Mouse (Mus musculus) skeletal muscle tissue, adult 2 months (tissue): ENCODE measurements around the gene Gm8653.
"Not testable (repeated sequence)": the region's sequence is repeated elsewhere in the genome, so short reads cannot be mapped to it uniquely, and the experiment has no call there.

ENCODE experiments used
- DNase-seq: peaks from one replicate; pipeline ENCODE4 v3.0.0-alpha.2; 2012; ENCODE audit warnings: low read depth, low spot score

Gene Gm8653

DNA sequence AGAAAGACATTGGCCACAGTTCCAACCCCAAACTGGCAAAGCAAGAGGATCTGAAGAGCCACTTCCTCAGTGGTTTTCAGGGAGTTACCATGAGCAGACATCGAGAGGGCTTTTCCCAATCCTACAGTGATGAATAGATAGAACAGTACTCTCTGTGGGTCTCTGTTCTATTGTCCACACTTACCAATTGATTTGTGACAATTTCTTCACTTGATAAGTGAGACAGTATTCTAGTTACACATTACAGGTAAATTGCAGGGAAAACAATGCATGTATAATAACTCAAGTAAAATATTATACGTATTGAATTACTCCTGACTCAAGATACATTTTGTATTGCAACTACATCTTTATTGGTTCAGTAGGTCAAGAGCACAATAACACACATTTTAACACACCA, at the start of gene Gm8653:
TSS of gene Gm8653 (minus strand) at position 101 of the 400 bp plus-strand sequence.
- DNase-seq, result not testable (repeated sequence)

DNA sequence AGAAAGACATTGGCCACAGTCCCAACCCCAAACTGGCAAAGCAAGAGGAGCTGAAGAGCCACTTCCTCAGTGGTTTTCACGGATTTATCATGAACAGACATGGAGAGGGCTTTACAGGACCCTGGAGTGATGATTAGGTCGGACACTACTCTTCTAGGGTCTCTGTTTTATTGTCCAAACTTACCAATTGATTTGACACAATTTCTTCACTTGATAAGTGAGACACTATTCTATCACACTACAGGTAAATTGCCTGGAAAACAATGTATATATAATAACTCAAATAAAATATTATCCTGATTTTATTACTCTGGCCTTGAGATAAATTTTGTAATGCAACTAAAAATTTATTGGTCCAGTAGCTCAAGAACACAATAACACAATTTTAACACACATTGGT, 28.3 kb upstream of the Gm8653 start, which contains the start of gene Gm8453:
TSS of gene Gm8453 (minus strand) at position 101 of the 400 bp plus-strand sequence.
- DNase-seq, result not testable (repeated sequence)

DNA sequence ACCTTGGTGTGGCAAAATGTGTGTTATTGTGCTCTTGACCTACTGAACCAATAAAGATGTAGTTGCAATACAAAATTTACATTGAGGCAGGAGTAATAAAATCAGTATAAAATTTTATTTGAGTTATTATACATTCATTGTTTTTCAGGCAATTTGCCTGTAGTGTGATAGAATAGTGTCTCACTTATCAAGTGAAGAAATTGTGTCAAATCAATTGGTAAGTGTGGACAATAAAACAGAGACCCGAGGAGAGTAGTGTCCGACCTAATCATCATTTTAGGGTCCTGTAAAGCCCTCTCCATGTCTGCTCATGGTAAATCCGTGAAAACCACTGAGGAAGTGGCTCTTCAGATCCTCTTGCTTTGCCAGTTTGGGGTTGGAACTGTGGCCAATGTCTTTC, 12.0 kb downstream of the Gm8653 start, which contains the start of gene Vmn1r143:
TSS of gene Vmn1r143 (plus strand) at position 301 of the 400 bp plus-strand sequence.
- DNase-seq, result not testable (repeated sequence)

DNA sequence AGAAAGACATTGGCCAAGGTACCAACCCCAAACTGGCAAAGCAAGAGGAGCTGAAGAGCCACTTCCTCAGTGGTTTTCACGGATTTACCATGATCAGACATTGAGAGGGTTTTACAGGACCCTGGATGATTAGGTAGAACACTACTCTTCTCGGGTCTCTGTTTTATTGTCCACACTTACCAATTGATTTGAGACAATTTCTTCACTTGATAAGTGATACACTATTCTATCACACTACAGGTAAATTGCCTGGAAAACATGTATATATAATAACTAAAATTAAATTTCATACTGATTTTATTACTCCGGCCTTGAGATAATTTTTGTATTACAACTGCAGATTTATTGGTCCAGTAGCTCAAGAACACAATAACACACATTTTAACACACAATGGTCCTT, 37.1 kb downstream of the Gm8653 start, which contains the start of gene Vmn1r142:
TSS of gene Vmn1r142 (minus strand) at position 101 of the 400 bp plus-strand sequence.
- DNase-seq, result not testable (repeated sequence)
